Mouse (Mus musculus) fat pad, adult 2 months (tissue): ENCODE measurements around the gene Hyal2.
A peak's percentile ranks its signal among the peaks of the same experiment; 100 is the strongest.

Experiments used
- DNase-seq: peaks from one replicate; pipeline ENCODE4 v3.0.0-alpha.2; 2011; ENCODE audit warnings: low read depth, low spot score; ENCODE audit errors: extremely low read depth

The Hyal2 gene

GRCm38 (mm10) chr9:107607653-107608245 is 40.0 kb downstream of the Hyal2 start:
- no peak for DNase-seq

- DNase-seq, result no peak
Observed at GRCm38 (mm10) chr9:107608741-107609432, 41.1 kb downstream of the Hyal2 start, which contains the start of gene Sema3b. Gene Sema3b (minus strand): TSS chr9:107609229.

GRCm38 (mm10) chr9:107609433-107609830 is 41.7 kb downstream of the Hyal2 start:
- no peak for DNase-seq

GRCm38 (mm10) chr9:107611456-107612190 is 43.9 kb downstream of the Hyal2 start:
- DNase-seq, result no peak

GRCm38 (mm10) chr9:107612191-107612944 is 44.6 kb downstream of the Hyal2 start:
- DNase-seq, result peak; percentile 49

GRCm38 (mm10) chr9:107612945-107613569 is 45.3 kb downstream of the Hyal2 start:
- no peak for DNase-seq

GRCm38 (mm10) chr9:107615035-107615434 is 47.3 kb downstream of the Hyal2 start:
- no peak for DNase-seq

- no peak for DNase-seq
Observed at GRCm38 (mm10) chr9:107617461-107617860, 49.7 kb downstream of the Hyal2 start.

GRCm38 (mm10) chr9:107618098-107618497 is 50.4 kb downstream of the Hyal2 start:
- no peak for DNase-seq

GRCm38 (mm10) chr9:107618778-107619545 is 51.2 kb downstream of the Hyal2 start:
- no peak for DNase-seq

- DNase-seq, result no peak
Observed at GRCm38 (mm10) chr9:107619546-107619879, 51.8 kb downstream of the Hyal2 start.

- DNase-seq, result no peak
Observed at GRCm38 (mm10) chr9:107620954-107621353, 53.2 kb downstream of the Hyal2 start.
